Mouse (Mus musculus) hindbrain, embryonic 14.5 days (tissue): Measurements from ENCODE around the gene Zfp606. TPM values are rescaled to one million over a fixed set of nuclear protein-coding genes. Genes with fewer than 3 reads are reported as not detected.
A peak's percentile ranks its signal among the peaks of the same experiment; 100 is the strongest.

Source experiments
- ATAC-seq: fragments of 200-750 bp; cut with Nextera tagmentation; 2 replicates; pipeline ENCODE4 v1.8.0; 2017; ENCODE audit warnings: moderate number of reproducible peaks, mild to moderate bottlenecking, moderate TSS enrichment, moderate library complexity; ENCODE audit not compliant: low FRiP score
- DNase-seq: peaks from one replicate; pipeline ENCODE4 v3.0.0-alpha.2; 2015; ENCODE audit warnings: low spot score
- H3K27ac ChIP-seq: fragments of 300-500 bp; sonication (generic); 2 replicates; pipeline ENCODE4 v1.5.1; 2014; ENCODE audit warnings: mild to moderate bottlenecking, moderate library complexity
- H3K27me3 ChIP-seq: fragments of 300-500 bp; sonication (generic); 2 replicates; pipeline ENCODE4 v1.6.1; 2014; ENCODE audit warnings: mild to moderate bottlenecking, low read length, mixed read lengths; ENCODE audit not compliant: control insufficient read depth, insufficient read depth
- H3K36me3 ChIP-seq: fragments of 300-500 bp; sonication (generic); replicated peaks from 2 replicates; pipeline ENCODE4 v1.6.1; 2014; ENCODE audit not compliant: control insufficient read depth, insufficient read depth
- H3K4me1 ChIP-seq: fragments of 300-500 bp; sonication (generic); replicated peaks from 2 replicates; pipeline ENCODE4 v1.6.1; 2014; ENCODE audit warnings: antibody characterized with exemption, low read length, mixed read lengths; ENCODE audit not compliant: control insufficient read depth, insufficient read depth
- H3K4me2 ChIP-seq: fragments of 300-500 bp; sonication (generic); replicated peaks from 2 replicates; pipeline ENCODE4 v1.6.1; 2014; ENCODE audit warnings: mild to moderate bottlenecking, moderate library complexity
- H3K4me3 ChIP-seq: fragments of 300-500 bp; sonication (generic); replicated peaks from 2 replicates; pipeline ENCODE4 v1.5.1; 2014; ENCODE audit warnings: mild to moderate bottlenecking, low read length
- H3K9ac ChIP-seq: fragments of 300-500 bp; sonication (generic); 2 replicates; pipeline ENCODE4 v1.6.1; 2014
- H3K9me3 ChIP-seq: fragments of 300-500 bp; sonication (generic); 2 replicates; pipeline ENCODE4 v1.6.1; 2016; ENCODE audit warnings: low read length; ENCODE audit not compliant: control insufficient read depth
- WGBS: fragments of 180-500 bp; shearing (Covaris S2); extraction: QIAGEN DNeasy Blood & Tissue Kit; methylation state at CpG from one replicate; pipeline ENCODE4 v1.1.7; 2014; 5-methylcytosine and 5-hydroxymethylcytosine counted together
- polyA plus RNA-seq: library from polyadenylated mRNA; unstranded; fragments of >200 nt; fragmentation: Nextera tagmentation; extraction: Ambion mirVana; gene quantifications from 2 replicates; pipeline ENCODE4 v1.2.1, GENCODE M21; 2014

The Zfp606 gene
- polyA plus RNA-seq: 47.1 and 49.4 TPM in 2 replicates

DNA sequence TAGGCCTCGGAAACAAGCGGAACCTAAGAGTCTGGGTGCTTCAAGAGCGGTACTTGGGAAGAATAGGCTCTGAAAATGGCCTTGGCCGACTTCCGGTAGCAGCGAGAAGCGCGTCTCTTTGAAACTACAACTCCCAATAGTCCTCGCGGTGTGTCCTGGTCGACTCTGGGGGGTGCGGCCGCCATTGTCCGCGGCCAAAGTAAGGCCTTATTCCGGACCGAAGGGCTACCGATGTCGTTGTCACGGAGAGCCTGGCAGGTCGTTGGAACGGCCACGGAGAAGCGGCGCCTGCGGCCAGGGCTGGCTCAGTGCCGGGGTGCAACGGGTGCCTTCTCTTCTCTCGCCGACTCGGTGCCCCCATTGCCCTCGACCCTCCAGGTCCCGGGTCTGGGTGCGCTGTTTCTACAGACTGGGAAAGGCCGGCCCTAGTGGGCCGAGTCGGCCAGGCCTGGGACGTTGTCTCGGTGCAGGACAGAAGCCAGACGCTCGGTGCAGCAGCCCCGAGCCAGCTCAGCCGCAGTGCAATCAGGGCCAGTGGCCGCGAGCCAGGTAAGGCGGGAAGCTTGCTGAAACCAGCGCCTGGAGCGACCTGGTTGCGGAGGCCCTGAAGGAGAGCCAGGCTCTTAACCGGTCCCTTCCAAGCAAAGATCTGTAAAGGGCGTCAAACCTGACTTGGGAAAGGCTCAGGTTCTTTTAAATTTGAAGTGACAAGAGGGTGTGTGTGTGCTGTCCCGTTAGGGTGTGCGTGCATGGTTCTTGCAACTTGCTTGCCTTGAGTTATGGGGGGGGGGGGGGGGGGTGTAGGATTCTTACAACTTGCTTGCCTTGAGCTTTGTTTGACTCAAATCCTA is at the start of gene Zfp606:
Gene Zfp606 (plus strand): TSS at position 136 of the 851 bp plus-strand sequence.
- H3K4me1 ChIP-seq: 0 out of 2 replicates have a peak, but pooled peaks cover 3% of the 10 kb centered on the region
- H3K4me3 ChIP-seq: peak within 1 kb of the TSS; percentile 96
- DNase-seq (peak; percentile 91), ATAC-seq (peak; percentile 98)
- H3K36me3 ChIP-seq: peaks cover 34% of the 10 kb centered on the region
- H3K27me3 ChIP-seq: no peaks in the 10 kb centered on the region
- peak within 1 kb of the TSS; percentile 98 for H3K9ac ChIP-seq
- WGBS: under 1% methylated on average over 53 of the region's 53 CpGs
- H3K4me2 ChIP-seq: peak within 1 kb of the TSS; percentile 70
- H3K27ac ChIP-seq: peak within 1 kb of the TSS; percentile 90
- H3K9me3 ChIP-seq: peaks cover 7% of the 10 kb centered on the region

GRCm38 (mm10) chr7:12479009-12479346 is 885 bp downstream of the Zfp606 start:
- WGBS: 1% methylated on average over 8 of the region's 8 CpGs
- Histone ChIP-seq H3K4me3 (peak overlapping the region; percentile 96), H3K27ac (0 out of 2 replicates have a peak overlapping the region, but pooled peaks have one; percentile 29), H3K36me3 (peaks cover 40% of the 10 kb centered on the region), H3K9me3 (peaks cover 7% of the 10 kb centered on the region), H3K9ac (peak overlapping the region; percentile 98), H3K4me1 (0 out of 2 replicates have a peak, but pooled peaks cover 3% of the 10 kb centered on the region), H3K27me3 (no peaks in the 10 kb centered on the region), H3K4me2 (peak overlapping the region; percentile 70)
- DNase-seq (peak; percentile 29), ATAC-seq (peak; percentile 13; the same call in 1 of the 2 replicates)

DNA sequence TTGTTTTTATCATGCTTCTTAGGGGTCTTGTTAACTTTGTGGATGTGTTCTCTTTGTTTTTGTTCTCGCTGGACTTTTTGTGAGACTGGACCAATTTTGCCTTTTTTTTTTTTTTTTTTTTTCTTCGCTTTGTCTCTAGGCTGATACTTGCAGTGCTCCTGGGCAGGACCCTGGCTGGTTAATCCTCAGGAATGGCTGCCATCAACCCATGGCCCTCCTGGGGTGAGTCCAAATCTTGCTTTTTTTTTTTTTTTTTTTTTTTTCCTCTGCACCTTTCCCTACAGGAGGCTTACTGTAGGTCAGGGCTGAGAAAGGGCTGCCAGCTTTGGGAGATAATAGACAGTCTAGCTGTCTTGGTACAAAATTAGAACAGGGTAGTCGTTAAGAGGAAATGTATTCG is 1.4 kb downstream of the Zfp606 start:
- WGBS: 71% methylated on average over 4 of the region's 4 CpGs
- Histone ChIP-seq H3K27me3 (no peaks in the 10 kb centered on the region), H3K36me3 (peaks cover 46% of the 10 kb centered on the region), H3K4me1 (0 out of 2 replicates have a peak, but pooled peaks cover 3% of the 10 kb centered on the region), H3K27ac (no peak overlapping the region), H3K9me3 (peaks cover 9% of the 10 kb centered on the region), H3K4me3 (peak overlapping the region; percentile 96), H3K4me2 (peak overlapping the region; percentile 70), H3K9ac (peak overlapping the region; percentile 98)
- no peak for DNase-seq
- ATAC-seq: no peak

DNA sequence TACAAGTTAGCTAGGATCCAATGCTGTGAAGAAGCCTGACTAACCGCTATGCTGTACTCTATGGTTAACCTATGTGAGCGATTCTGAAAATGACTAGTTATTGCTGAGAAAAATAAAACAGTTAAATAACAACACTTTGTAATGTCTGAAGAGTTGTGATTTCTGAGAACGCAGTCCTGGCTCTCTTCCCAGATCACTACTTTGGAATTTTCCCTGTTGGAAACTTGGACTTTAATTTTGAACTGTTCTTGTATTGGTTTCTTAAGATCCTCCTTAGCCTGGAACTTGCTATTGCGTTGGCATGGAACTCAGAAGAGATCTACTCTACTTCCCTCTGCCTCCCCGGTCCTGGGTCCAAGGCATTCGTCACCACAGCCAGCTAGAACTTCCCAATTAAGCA is 5.7 kb downstream of the Zfp606 start:
- H3K36me3 ChIP-seq: peaks cover 88% of the 10 kb centered on the region
- 93% methylated on average over 6 of the region's 6 CpGs for WGBS
- no peak overlapping the region for H3K4me3 ChIP-seq
- H3K27ac ChIP-seq: no peak overlapping the region
- H3K9me3 ChIP-seq: peaks cover 52% of the 10 kb centered on the region
- no peak overlapping the region for H3K9ac ChIP-seq
- no peak for DNase-seq
- ATAC-seq: no peak
- no peak overlapping the region for H3K4me2 ChIP-seq
- 0 out of 2 replicates have a peak, but pooled peaks cover 3% of the 10 kb centered on the region for H3K4me1 ChIP-seq
- H3K27me3 ChIP-seq: no peaks in the 10 kb centered on the region

GRCm38 (mm10) chr7:12485956-12486355 is 7.9 kb downstream of the Zfp606 start:
- Histone ChIP-seq H3K36me3 (peaks cover 100% of the 10 kb centered on the region), H3K9ac (no peak overlapping the region), H3K9me3 (peaks cover 72% of the 10 kb centered on the region), H3K4me3 (no peak overlapping the region), H3K4me2 (no peak overlapping the region), H3K4me1 (no peaks in the 10 kb centered on the region), H3K27ac (no peak overlapping the region), H3K27me3 (no peaks in the 10 kb centered on the region)
- ATAC-seq: no peak
- no peak for DNase-seq
- 91% methylated on average over 1 of the region's 1 CpGs for WGBS

- H3K27ac ChIP-seq: no peak overlapping the region
- H3K9me3 ChIP-seq: peaks cover 74% of the 10 kb centered on the region
- no peak overlapping the region for H3K9ac ChIP-seq
- H3K4me1 ChIP-seq: no peaks in the 10 kb centered on the region
- no peak overlapping the region for H3K4me3 ChIP-seq
- H3K36me3 ChIP-seq: peaks cover 100% of the 10 kb centered on the region
- H3K4me2 ChIP-seq: no peak overlapping the region
- no peak for DNase-seq
- no peak for ATAC-seq
- H3K27me3 ChIP-seq: no peaks in the 10 kb centered on the region
Measured at GRCm38 (mm10) chr7:12486691-12487090, 8.6 kb downstream of the Zfp606 start.

GRCm38 (mm10) chr7:12510913-12511312 is 32.8 kb downstream of the Zfp606 start:
- 59% methylated on average over 1 of the region's 1 CpGs for WGBS
- no peak overlapping the region for H3K27ac ChIP-seq
- H3K9ac ChIP-seq: no peak overlapping the region
- no peak for DNase-seq
- H3K4me2 ChIP-seq: no peak overlapping the region
- no peaks in the 10 kb centered on the region for H3K27me3 ChIP-seq
- 0 out of 2 replicates have a peak, but pooled peaks cover 32% of the 10 kb centered on the region for H3K9me3 ChIP-seq
- ATAC-seq: no peak
- H3K36me3 ChIP-seq: no peaks in the 10 kb centered on the region
- no peak overlapping the region for H3K4me3 ChIP-seq
- H3K4me1 ChIP-seq: no peaks in the 10 kb centered on the region

GRCm38 (mm10) chr7:12512217-12512616 is 34.1 kb downstream of the Zfp606 start, which contains the start of gene 2900092C05Rik:
Gene 2900092C05Rik (plus strand): TSS chr7:12512517.
- Histone ChIP-seq H3K36me3 (no peaks in the 10 kb centered on the region), H3K9ac (no peak within 1 kb of the TSS), H3K27ac (no peak within 1 kb of the TSS), H3K27me3 (no peaks in the 10 kb centered on the region), H3K4me1 (no peaks in the 10 kb centered on the region), H3K4me3 (no peak within 1 kb of the TSS), H3K4me2 (no peak within 1 kb of the TSS), H3K9me3 (0 out of 2 replicates have a peak, but pooled peaks cover 32% of the 10 kb centered on the region)
- 69% methylated on average over 2 of the region's 2 CpGs for WGBS
- ATAC-seq: no peak
- no peak for DNase-seq
